Mouse (Mus musculus): Measurements from ENCODE around the gene Uqcrh. TPM values are rescaled to one million over a fixed set of nuclear protein-coding genes. Genes with fewer than 3 reads are reported as not detected.
A peak's percentile ranks its signal among the peaks of the same experiment; 100 is the strongest.

The Uqcrh gene
- total RNA-seq (2021), result 1,000 to 10,000 TPM; 1,648 to 1,969 TPM
- polyA plus RNA-seq (2012; rRNA removed), result 736 and 1,429 TPM in 2 replicates
- long read RNA-seq, transcript Uqcrh-201 (4 exons, 402 nt), result minor isoform, 6 of 503 reads
- long read RNA-seq, transcript Uqcrh-202 (4 exons, 547 nt), result major isoform, 465 of 503 reads
- long read RNA-seq, partial matches to known transcripts, result 5 of 503 reads
- long read RNA-seq, other reads (novel, unspliced or antisense), result 19 of 503 reads

DNA sequence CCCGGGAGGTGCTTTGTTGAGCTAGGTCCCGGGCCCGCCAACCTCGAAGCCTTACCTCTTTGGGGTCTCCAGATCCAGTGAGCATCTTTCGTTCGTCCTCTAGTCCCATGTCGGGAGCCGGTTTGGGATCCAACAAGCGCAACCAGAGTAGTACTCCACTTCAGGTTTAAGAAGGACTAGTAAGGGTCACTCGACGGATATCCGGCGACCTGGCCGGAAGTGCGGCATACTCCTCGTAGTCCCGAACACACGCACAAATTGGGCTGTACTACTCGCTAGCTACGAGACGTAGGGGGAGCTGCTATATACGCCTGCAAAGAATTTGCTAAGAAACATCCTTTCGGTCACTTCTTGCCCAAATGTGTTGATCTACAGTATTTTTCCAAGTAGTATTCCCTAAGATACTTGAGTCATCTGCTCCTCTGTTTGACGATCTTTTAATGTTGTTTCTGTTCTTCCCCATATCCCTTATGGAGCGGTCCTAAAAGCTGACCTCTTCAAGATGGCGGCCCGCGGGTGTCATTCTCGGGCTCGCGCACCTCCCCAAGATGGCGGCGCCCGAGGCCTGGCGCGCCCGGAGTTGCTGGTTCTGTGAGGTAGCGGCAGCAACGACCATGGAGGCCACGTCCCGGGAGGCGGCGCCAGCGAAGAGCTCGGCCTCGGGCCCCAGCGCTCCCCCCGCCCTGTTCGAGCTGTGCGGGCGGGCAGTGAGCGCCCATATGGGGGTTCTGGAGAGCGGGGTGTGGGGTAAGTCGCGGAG is at the start of gene Uqcrh, which contains the start of gene Lrrc41:
Gene Uqcrh (minus strand): TSS at position 211 of the 760 bp plus-strand sequence.
Gene Lrrc41 (plus strand): TSS at position 409 of the 760 bp plus-strand sequence.
- under 1% methylated on average over 55 of the region's 55 CpGs for WGBS
- H3K4me3 ChIP-seq, result peak within 1 kb of the TSS; percentile 97
- H3K79me2 ChIP-seq (replicated peaks; ENCODE audit: control insufficient read depth, insufficient read depth, low read length), result peaks cover 2% of the 10 kb centered on the region; the same call in 1 of the 2 replicates
- intact Hi-C loops (cut with DNase I), result loop anchor here (5.0 kb wide), 1 partner anchor 72 kb away; no protein-coding TSS in a partner anchor
- H3K4me1 ChIP-seq (ENCODE audit: control insufficient read depth, insufficient read depth, low read length), result peaks cover 13% of the 10 kb centered on the region
- peak within 1 kb of the TSS; percentile 91 for H3K9ac ChIP-seq (ENCODE audit: low read depth, low read length)
- H3K36me3 ChIP-seq (ENCODE audit: control insufficient read depth, insufficient read depth, low read length), result peaks cover 18% of the 10 kb centered on the region
- no peak for TF ChIP-seq CTCF (IDR thresholded peaks at IDR 0.05)
- peak; percentile 96 for TF ChIP-seq POLR2A (IDR thresholded peaks at IDR 0.05; ENCODE audit: insufficient read depth, low read depth, low read length)
- 0 out of 2 replicates have a peak, but pooled peaks have one; percentile 43 for TF ChIP-seq EP300 (IDR thresholded peaks at IDR 0.05; ENCODE audit: insufficient read depth, low read depth, low read length)
- peak within 1 kb of the TSS; percentile 96 for H3K27ac ChIP-seq
- DNase-seq, result peak; percentile 93 to 94
- no peaks in the 10 kb centered on the region for H3K27me3 ChIP-seq (ENCODE audit: control insufficient read depth, insufficient read depth, low read length)

DNA sequence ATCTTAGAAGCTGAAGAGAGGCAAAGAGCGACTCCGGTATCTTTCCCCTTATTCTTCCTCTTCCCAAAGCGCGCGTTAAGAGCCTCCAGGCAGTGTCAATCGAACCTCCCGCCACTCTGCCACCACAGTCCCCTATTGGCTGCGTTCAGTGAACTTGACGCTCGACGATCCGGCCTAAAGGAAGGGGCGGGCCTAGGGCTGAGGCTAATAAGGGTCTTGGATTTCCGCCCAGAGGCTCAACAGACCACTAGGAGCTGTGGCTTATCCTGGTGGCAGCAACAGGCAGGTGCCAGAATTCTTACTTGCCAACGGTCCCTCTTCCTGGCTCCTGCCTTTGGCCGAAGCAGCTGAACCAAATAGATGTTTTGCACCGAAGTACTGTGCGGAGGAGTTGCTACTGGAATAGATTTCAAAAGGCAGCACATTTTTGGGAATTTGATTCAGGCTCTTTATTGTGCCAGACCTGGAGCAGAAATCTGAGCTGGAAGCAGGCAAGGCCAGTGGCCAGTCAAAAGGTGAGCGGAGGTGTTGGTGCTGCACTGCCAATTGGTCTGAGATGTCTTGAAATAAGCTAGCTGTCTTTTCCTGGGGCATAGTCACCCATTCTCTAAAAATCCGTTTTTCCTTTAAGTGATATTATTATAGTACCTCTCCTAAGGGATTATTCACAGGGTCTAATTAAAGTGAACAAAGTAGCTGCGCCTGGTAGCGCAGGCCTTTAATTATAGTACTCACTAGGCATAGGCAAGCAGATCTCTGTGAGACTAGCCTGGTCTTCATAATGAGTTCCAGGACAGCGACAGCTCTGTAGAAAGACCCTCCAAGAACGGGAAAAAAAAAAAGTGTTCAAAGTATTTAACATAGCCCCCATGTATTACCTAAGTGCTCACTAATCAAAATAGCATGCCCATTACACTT is 49.0 kb upstream of the Uqcrh start, which contains the start of the genes Rad54l and Pomgnt1:
Gene Rad54l (minus strand): TSS at position 89 of the 918 bp plus-strand sequence.
Gene Pomgnt1 (plus strand): TSS at position 239 of the 918 bp plus-strand sequence.
- Histone ChIP-seq H3K27me3 (ENCODE audit: control insufficient read depth, insufficient read depth, low read length) (no peaks in the 10 kb centered on the region), H3K4me3 (peak within 1 kb of the TSS; percentile 44), H3K36me3 (ENCODE audit: control insufficient read depth, insufficient read depth, low read length) (no peaks in the 10 kb centered on the region), H3K79me2 (replicated peaks; ENCODE audit: control insufficient read depth, insufficient read depth, low read length) (no peaks in the 10 kb centered on the region), H3K9ac (ENCODE audit: low read depth, low read length) (peak within 1 kb of the TSS; percentile 66), H3K4me1 (ENCODE audit: control insufficient read depth, insufficient read depth, low read length) (peaks cover 1% of the 10 kb centered on the region; the same call in 1 of the 2 replicates), H3K27ac (peak within 1 kb of the TSS; percentile 59)
- peak; percentile 80 to 86 for DNase-seq
- 5% methylated on average over 24 of the region's 24 CpGs for WGBS
- TF ChIP-seq EP300 (IDR thresholded peaks at IDR 0.05; ENCODE audit: insufficient read depth, low read depth, low read length) (peak; percentile 5; the same call in 1 of the 2 replicates), POLR2A (IDR thresholded peaks at IDR 0.05; ENCODE audit: insufficient read depth, low read depth, low read length) (peak; percentile 69), CTCF (IDR thresholded peaks at IDR 0.05) (peak; percentile 57)
- intact Hi-C loops (cut with DNase I), result no loop called here

DNA sequence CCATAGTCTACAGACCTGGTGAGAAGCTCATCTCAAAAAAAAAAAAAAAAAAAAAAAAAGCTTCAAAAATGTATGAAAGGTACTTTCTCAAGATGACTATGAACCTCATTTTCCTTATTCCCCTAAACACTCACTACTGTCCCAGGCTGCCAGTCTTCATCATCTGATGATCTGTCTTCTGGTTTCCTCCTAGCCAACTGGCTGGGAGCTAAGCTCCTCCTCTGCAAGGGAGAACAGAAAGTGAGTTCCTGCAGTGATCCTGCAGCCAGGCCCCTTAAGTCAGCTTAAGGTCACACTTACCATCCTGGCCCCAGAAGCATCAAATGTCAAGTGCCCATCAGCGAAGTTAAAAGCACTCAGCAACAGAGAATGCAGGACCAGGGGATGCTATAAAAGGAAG is 47.9 kb upstream of the Uqcrh start:
- WGBS, result 0% methylated on average over 1 of the region's 1 CpGs
- Histone ChIP-seq H3K27ac (no peak overlapping the region), H3K9ac (ENCODE audit: low read depth, low read length) (no peak overlapping the region), H3K79me2 (replicated peaks; ENCODE audit: control insufficient read depth, insufficient read depth, low read length) (no peaks in the 10 kb centered on the region), H3K36me3 (ENCODE audit: control insufficient read depth, insufficient read depth, low read length) (no peaks in the 10 kb centered on the region), H3K4me3 (no peak overlapping the region), H3K27me3 (ENCODE audit: control insufficient read depth, insufficient read depth, low read length) (no peaks in the 10 kb centered on the region), H3K4me1 (ENCODE audit: control insufficient read depth, insufficient read depth, low read length) (peaks cover 1% of the 10 kb centered on the region; the same call in 1 of the 2 replicates)
- intact Hi-C loops (cut with DNase I), result no loop called here
- DNase-seq, result no peak
- TF ChIP-seq POLR2A (IDR thresholded peaks at IDR 0.05; ENCODE audit: insufficient read depth, low read depth, low read length) (no peak), CTCF (IDR thresholded peaks at IDR 0.05) (no peak), EP300 (IDR thresholded peaks at IDR 0.05; ENCODE audit: insufficient read depth, low read depth, low read length) (no peak)

DNA sequence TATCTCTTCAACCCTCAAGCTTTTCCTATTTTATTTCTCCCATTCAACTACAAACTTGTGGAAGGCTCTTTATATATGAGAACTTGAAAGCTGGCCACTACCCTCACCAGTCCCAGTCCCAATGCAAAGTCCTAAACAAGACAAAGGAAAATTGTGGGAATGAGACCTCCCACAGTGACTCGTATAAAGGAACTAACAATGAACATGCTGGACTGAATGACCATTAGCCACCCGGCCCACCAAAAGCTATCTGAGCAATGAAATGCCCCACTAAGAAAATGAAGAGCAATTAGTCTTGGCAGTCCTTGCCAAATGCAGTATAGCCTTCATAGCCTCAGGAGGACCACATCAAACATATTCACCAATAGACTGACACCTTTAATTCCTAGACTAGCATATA is 36.6 kb upstream of the Uqcrh start:
- no peak overlapping the region for H3K4me3 ChIP-seq
- H3K4me1 ChIP-seq (ENCODE audit: control insufficient read depth, insufficient read depth, low read length), result no peaks in the 10 kb centered on the region
- DNase-seq, result no peak
- WGBS, result 84% methylated on average over 2 of the region's 2 CpGs
- no peak overlapping the region for H3K9ac ChIP-seq (ENCODE audit: low read depth, low read length)
- H3K27me3 ChIP-seq (ENCODE audit: control insufficient read depth, insufficient read depth, low read length), result no peaks in the 10 kb centered on the region
- H3K27ac ChIP-seq, result no peak overlapping the region
- intact Hi-C loops (cut with DNase I), result no loop called here
- TF ChIP-seq CTCF (IDR thresholded peaks at IDR 0.05), result no peak
- no peak for TF ChIP-seq POLR2A (IDR thresholded peaks at IDR 0.05; ENCODE audit: insufficient read depth, low read depth, low read length)
- no peak for TF ChIP-seq EP300 (IDR thresholded peaks at IDR 0.05; ENCODE audit: insufficient read depth, low read depth, low read length)
- no peaks in the 10 kb centered on the region for H3K79me2 ChIP-seq (replicated peaks; ENCODE audit: control insufficient read depth, insufficient read depth, low read length)
- H3K36me3 ChIP-seq (ENCODE audit: control insufficient read depth, insufficient read depth, low read length), result no peaks in the 10 kb centered on the region

DNA sequence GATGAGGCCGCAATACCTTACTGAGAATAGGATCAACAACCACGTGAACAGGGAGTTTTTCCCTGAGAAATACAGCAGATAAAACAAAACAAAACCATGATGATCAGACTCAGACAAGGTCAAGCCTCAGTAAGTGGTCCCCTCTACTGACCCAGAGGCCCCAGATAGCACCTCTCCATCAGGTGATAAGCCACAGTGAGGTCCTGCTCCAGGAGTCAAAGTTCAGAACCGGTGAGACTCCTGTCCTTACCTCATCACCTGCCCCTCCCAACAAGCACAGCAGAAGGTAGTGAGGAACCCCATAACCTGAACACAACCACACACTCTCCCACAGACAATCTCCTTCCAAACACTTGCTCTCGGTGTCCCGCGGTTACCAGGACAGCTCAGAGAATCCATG is 35.8 kb upstream of the Uqcrh start:
- H3K27ac ChIP-seq, result no peak overlapping the region
- no peak overlapping the region for H3K9ac ChIP-seq (ENCODE audit: low read depth, low read length)
- no peak for DNase-seq
- H3K4me1 ChIP-seq (ENCODE audit: control insufficient read depth, insufficient read depth, low read length), result no peaks in the 10 kb centered on the region
- TF ChIP-seq EP300 (IDR thresholded peaks at IDR 0.05; ENCODE audit: insufficient read depth, low read depth, low read length) (no peak), CTCF (IDR thresholded peaks at IDR 0.05) (no peak), POLR2A (IDR thresholded peaks at IDR 0.05; ENCODE audit: insufficient read depth, low read depth, low read length) (no peak)
- 90% methylated on average over 6 of the region's 6 CpGs for WGBS
- intact Hi-C loops (cut with DNase I), result no loop called here
- H3K4me3 ChIP-seq, result no peak overlapping the region
- no peaks in the 10 kb centered on the region for H3K79me2 ChIP-seq (replicated peaks; ENCODE audit: control insufficient read depth, insufficient read depth, low read length)
- H3K36me3 ChIP-seq (ENCODE audit: control insufficient read depth, insufficient read depth, low read length), result no peaks in the 10 kb centered on the region
- H3K27me3 ChIP-seq (ENCODE audit: control insufficient read depth, insufficient read depth, low read length), result no peaks in the 10 kb centered on the region
